ENCODE assay signal across 9 mouse cellular contexts in the genomic region with DNA sequence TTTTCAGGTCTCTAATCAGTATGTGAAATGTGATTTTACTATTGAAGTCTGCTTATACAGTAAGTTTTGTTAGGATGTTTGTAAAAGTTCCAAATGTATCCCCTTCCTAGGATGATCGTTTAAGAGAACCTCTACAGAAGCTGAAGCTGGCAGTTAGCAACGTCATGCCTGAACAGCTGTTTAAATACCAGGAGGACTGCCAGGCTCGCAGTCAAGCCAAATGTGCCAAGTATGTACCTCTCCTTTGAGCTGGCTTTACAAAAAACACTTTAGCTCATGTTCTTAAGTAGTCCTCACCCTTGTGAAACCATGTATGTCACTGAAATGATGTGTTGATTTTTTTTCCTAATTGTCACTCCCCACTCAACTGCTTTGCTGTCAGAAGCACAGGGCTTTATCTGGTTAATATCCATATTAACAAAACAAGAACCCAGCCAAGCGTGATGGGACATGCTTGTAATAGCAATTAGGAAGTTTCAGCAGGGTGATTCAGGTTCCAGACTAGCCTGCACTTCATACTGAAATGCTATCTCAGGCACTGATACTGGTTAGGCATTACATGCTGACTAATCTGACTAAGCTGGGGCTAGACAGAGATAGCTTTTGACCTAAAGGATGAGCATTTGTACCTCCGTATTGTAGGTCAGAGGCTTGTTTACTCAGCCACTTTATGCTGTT. TPM values are rescaled to one million over a fixed set of nuclear protein-coding genes. Genes with fewer than 3 reads are reported as not detected.
DNase-seq lines count a peak whose midpoint lies in the region; ATAC-seq and TF ChIP-seq lines count a peak whose summit lies in the region.
"Had no signal": no experiment of that assay in that cellular context is flagged by ENCODE, and none has a peak within 500 bp of the region (broad histone marks: within the 10 kb centered on the region; RNA-seq: fewer than 3 reads in every experiment).

No protein-coding gene starts in this region.

- H3K36me3 ChIP-seq in kidney, embryonic 14.5 days (ENCODE audit: control insufficient read depth, insufficient read depth, low read length): peaks cover 51% of the 10 kb centered on the region

- H3K9me3 ChIP-seq in kidney, embryonic 14.5 days (ENCODE audit: control insufficient read depth, low read length): no peaks in the 10 kb centered on the region

- no peaks in the 10 kb centered on the region for H3K4me1 ChIP-seq in kidney, embryonic 14.5 days (ENCODE audit: control insufficient read depth, insufficient read depth, low read length)
- no peaks in the 10 kb centered on the region for H3K4me1 ChIP-seq in cerebellum, adult 2 months (ENCODE audit: control insufficient read depth, insufficient read depth, low read length)

- no peak for TF ChIP-seq POLR2A in cerebellum, adult 2 months (IDR thresholded peaks at IDR 0.05; ENCODE audit: borderline replicate concordance, insufficient read depth, low read length)

- intact Hi-C loops in gastrocnemius, postnatal 14 days (cut with DNase I; ENCODE audit: low total_unique reads): no loop called here

- H3K4me2 ChIP-seq in kidney, embryonic 14.5 days (replicated peaks; ENCODE audit: low read depth, low read length): no peak overlapping the region

- 82% methylated on average over 5 of the region's 5 CpGs for WGBS in kidney, embryonic 14.5 days
- 23% methylated on average over 5 of the region's 5 CpGs for WGBS in cerebellum, adult 2 months

- no peak for TF ChIP-seq CTCF in cerebellum, adult 2 months (IDR thresholded peaks at IDR 0.05; ENCODE audit: borderline replicate concordance, insufficient read depth, low read depth, low read length)

- H3K27ac ChIP-seq in kidney, embryonic 14.5 days (ENCODE audit: low read depth, low read length): no peak overlapping the region
- no peak overlapping the region for H3K27ac ChIP-seq in cerebellum, adult 2 months (ENCODE audit: insufficient read depth, low read length)

- H3K9ac ChIP-seq in kidney, embryonic 14.5 days (ENCODE audit: low read depth, low read length): no peak overlapping the region

- no peak overlapping the region for H3K4me3 ChIP-seq in kidney, embryonic 14.5 days (ENCODE audit: low read length)
- no peak overlapping the region for H3K4me3 ChIP-seq in cerebellum, adult 2 months (replicated peaks; ENCODE audit: insufficient read depth, low read depth, low read length)

- ATAC-seq in kidney, embryonic 14.5 days (ENCODE audit: low FRiP score, low TSS enrichment): no peak

- no peaks in the 10 kb centered on the region for H3K27me3 ChIP-seq in kidney, embryonic 14.5 days (ENCODE audit: control insufficient read depth, insufficient read depth, low read length)
- no peaks in the 10 kb centered on the region for H3K27me3 ChIP-seq in cerebellum, adult 2 months (ENCODE audit: control insufficient read depth, insufficient read depth, low read length)

- DNase-seq in kidney, adult 18-20 months: peak; percentile 35
- peak; percentile 26 for DNase-seq in adipocyte (ENCODE audit: low spot score)
- DNase-seq in gastrocnemius, postnatal 14 days: peak; percentile 7
- peak; percentile 69 for DNase-seq in lung, postnatal 36 days
- no peak for DNase-seq in cerebellum, adult 2 months
- no peak for DNase-seq in spleen, adult 18-20 months
- DNase-seq: adrenal gland, postnatal 14 days; cerebellum, adult 9-11 months had no signal

RNA-seq across cellular contexts. Expression of a gene that starts 48.1 kb away (rescaled TPM):
- 16.2 and 19.9 TPM in 2 replicates for polyA plus RNA-seq in kidney, embryonic 14.5 days (2014; fragmentation: Nextera tagmentation; extraction: Ambion mirVana)
- total RNA-seq in gastrocnemius, postnatal 14 days (2021): 10 to 100 TPM; 20.1 to 20.8 TPM
- 25.0 and 27.1 TPM in 2 replicates for polyA plus RNA-seq in cerebellum, adult 2 months (2012; rRNA removed)

RNA-seq across cellular contexts. Expression of a gene that starts 51.5 kb away (rescaled TPM):
- polyA plus RNA-seq in kidney, embryonic 14.5 days (2014; fragmentation: Nextera tagmentation; extraction: Ambion mirVana): 150 and 178 TPM in 2 replicates
- total RNA-seq in gastrocnemius, postnatal 14 days (2021): 100 to 1,000 TPM; 125 to 149 TPM
- 205 and 213 TPM in 2 replicates for polyA plus RNA-seq in cerebellum, adult 2 months (2012; rRNA removed)

Comparison
In these comparisons a context has a peak if more than half of its experiments do, and no peak if none do; other contexts are left out.
1. DNase-seq: peak in kidney, adult 18-20 months (single experiment), adipocyte (single experiment), gastrocnemius, postnatal 14 days (single experiment) and lung, postnatal 36 days (single experiment); none in cerebellum, adult 2 months (0 of 2) and spleen, adult 18-20 months (0 of 2).